16 mouse cellular contexts compared by ENCODE assay signal in the genomic region with DNA sequence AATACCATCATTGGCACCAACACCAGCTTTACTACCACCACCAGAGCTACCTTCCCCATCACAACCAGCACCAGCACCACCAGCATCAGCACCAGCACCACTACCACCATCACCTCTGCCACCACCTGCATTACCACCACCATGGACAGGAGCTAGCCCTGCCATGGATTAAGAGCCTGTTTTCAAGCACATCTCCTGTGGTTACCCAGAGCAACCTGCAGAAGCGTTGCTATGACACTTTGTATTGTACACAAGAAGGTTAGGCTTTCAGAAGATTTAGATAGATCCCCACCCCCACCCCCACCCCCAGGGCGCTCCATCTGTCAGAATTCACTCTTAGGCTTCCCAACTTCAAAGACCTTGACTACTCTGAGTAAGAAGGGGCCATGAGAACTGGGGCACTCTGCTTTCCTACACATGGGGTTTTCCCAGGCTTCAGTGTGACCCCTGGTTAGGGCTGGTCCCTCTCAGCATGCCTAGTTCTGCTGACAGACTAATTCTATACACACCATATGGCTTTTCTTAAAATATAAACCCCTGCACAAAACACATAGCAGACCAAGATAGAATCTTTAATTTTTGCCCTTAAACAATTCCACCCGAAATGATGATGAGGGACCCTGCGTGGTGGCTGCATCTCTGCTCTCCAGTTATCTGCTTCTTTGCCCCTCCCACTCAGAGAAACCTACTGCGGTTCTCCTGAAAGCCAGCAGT.
DNase-seq lines count a peak whose midpoint lies in the region; ATAC-seq and TF ChIP-seq lines count a peak whose summit lies in the region.
"Had no signal": no experiment of that assay in that cellular context is flagged by ENCODE, and none has a peak within 500 bp of the region (broad histone marks: within the 10 kb centered on the region; RNA-seq: fewer than 3 reads in every experiment).

No protein-coding gene starts in this region.

- ATAC-seq in forebrain, embryonic 15.5 days (replicated peaks), result no peak
- no peak for ATAC-seq in midbrain, embryonic 16.5 days
- ATAC-seq in hindbrain, embryonic 13.5 days (ENCODE audit: low FRiP score), result no peak

- DNase-seq in forebrain, embryonic 10.5 days (ENCODE audit: extremely low spot score, low spot score), result no peak
- DNase-seq in midbrain, embryonic 10.5 days (ENCODE audit: low spot score), result peak; percentile 25
- no peak for DNase-seq in T-cell, adult 2 months (ENCODE audit: low spot score)
- no peak for DNase-seq in left cerebral cortex, adult 9 months (ENCODE audit: low spot score in 2 of 2)
- DNase-seq: cerebellum, adult 18-20 months; gastrocnemius, adult 2 months; kidney, adult 8-10 months; lung, embryonic 14.5 days; right cerebral cortex, postnatal 4 days; thymus, postnatal 14 days had no signal

- H3K27ac ChIP-seq in forebrain, embryonic 10.5 days, result peak overlapping the region; percentile 72
- H3K27ac ChIP-seq in forebrain, embryonic 15.5 days (replicated peaks), result no peak overlapping the region
- peak overlapping the region; percentile 82 for H3K27ac ChIP-seq in midbrain, embryonic 10.5 days (replicated peaks)
- no peak overlapping the region for H3K27ac ChIP-seq in midbrain, embryonic 16.5 days (ENCODE audit: low read length)
- peak overlapping the region; percentile 25 for H3K27ac ChIP-seq in hindbrain, embryonic 13.5 days
- H3K27ac ChIP-seq in olfactory bulb, adult 2 months (ENCODE audit: insufficient read depth, low read depth, low read length), result peak overlapping the region; percentile 20
- H3K27ac ChIP-seq: gastrocnemius, adult 2 months had no signal

- H3K9me3 ChIP-seq in forebrain, embryonic 10.5 days, result no peaks in the 10 kb centered on the region
- no peaks in the 10 kb centered on the region for H3K9me3 ChIP-seq in forebrain, embryonic 15.5 days
- no peaks in the 10 kb centered on the region; the same call in 1 of the 2 replicates for H3K9me3 ChIP-seq in midbrain, embryonic 10.5 days (replicated peaks)
- no peaks in the 10 kb centered on the region for H3K9me3 ChIP-seq in midbrain, embryonic 16.5 days (replicated peaks; ENCODE audit: control insufficient read depth, low read length, poor library complexity, severe bottlenecking)
- no peaks in the 10 kb centered on the region; the same call in 1 of the 2 replicates for H3K9me3 ChIP-seq in hindbrain, embryonic 13.5 days

- TF ChIP-seq CTCF in olfactory bulb, adult 2 months (IDR thresholded peaks at IDR 0.05; ENCODE audit: insufficient read depth, low read depth, low read length), result no peak

- no peaks in the 10 kb centered on the region for H3K36me3 ChIP-seq in forebrain, embryonic 10.5 days (replicated peaks)
- H3K36me3 ChIP-seq in forebrain, embryonic 15.5 days, result no peaks in the 10 kb centered on the region
- no peaks in the 10 kb centered on the region for H3K36me3 ChIP-seq in midbrain, embryonic 10.5 days
- no peaks in the 10 kb centered on the region for H3K36me3 ChIP-seq in midbrain, embryonic 16.5 days (ENCODE audit: control insufficient read depth, insufficient read depth, low read length)
- H3K36me3 ChIP-seq in hindbrain, embryonic 13.5 days, result no peaks in the 10 kb centered on the region

- no peak overlapping the region for H3K4me3 ChIP-seq in forebrain, embryonic 10.5 days
- no peak overlapping the region for H3K4me3 ChIP-seq in forebrain, embryonic 15.5 days
- H3K4me3 ChIP-seq in midbrain, embryonic 10.5 days, result no peak overlapping the region
- no peak overlapping the region for H3K4me3 ChIP-seq in midbrain, embryonic 16.5 days (ENCODE audit: low read depth, low read length)
- H3K4me3 ChIP-seq in hindbrain, embryonic 13.5 days, result no peak overlapping the region
- H3K4me3 ChIP-seq in olfactory bulb, adult 2 months (ENCODE audit: insufficient read depth, low read depth, low read length), result no peak overlapping the region
- H3K4me3 ChIP-seq: gastrocnemius, adult 2 months; left cerebral cortex, adult 2 months had no signal

- WGBS in forebrain, embryonic 10.5 days, result 66% methylated on average over 5 of the region's 5 CpGs
- 62% methylated on average over 5 of the region's 5 CpGs for WGBS in forebrain, embryonic 15.5 days
- 61% methylated on average over 5 of the region's 5 CpGs for WGBS in midbrain, embryonic 10.5 days
- 43% methylated on average over 5 of the region's 5 CpGs for WGBS in midbrain, embryonic 16.5 days
- 47% methylated on average over 5 of the region's 5 CpGs for WGBS in hindbrain, embryonic 13.5 days
- WGBS in olfactory bulb, adult 2 months, result 37% methylated on average over 5 of the region's 5 CpGs

- H3K27me3 ChIP-seq in forebrain, embryonic 10.5 days (ENCODE audit: poor library complexity, severe bottlenecking), result no peaks in the 10 kb centered on the region
- no peaks in the 10 kb centered on the region for H3K27me3 ChIP-seq in forebrain, embryonic 15.5 days
- H3K27me3 ChIP-seq in midbrain, embryonic 10.5 days (ENCODE audit: low read depth, poor library complexity, severe bottlenecking), result no peaks in the 10 kb centered on the region
- H3K27me3 ChIP-seq in midbrain, embryonic 16.5 days (ENCODE audit: control insufficient read depth, insufficient read depth, low read depth, low read length), result no peaks in the 10 kb centered on the region
- H3K27me3 ChIP-seq in hindbrain, embryonic 13.5 days, result no peaks in the 10 kb centered on the region
- H3K27me3 ChIP-seq: CH12.LX had no signal

- TF ChIP-seq POLR2A in olfactory bulb, adult 2 months (IDR thresholded peaks at IDR 0.05; ENCODE audit: insufficient read depth, low read depth, low read length), result no peak

- no peak overlapping the region for H3K9ac ChIP-seq in forebrain, embryonic 15.5 days (replicated peaks)
- H3K9ac ChIP-seq in midbrain, embryonic 16.5 days (ENCODE audit: low read depth, low read length), result no peak overlapping the region
- H3K9ac ChIP-seq in hindbrain, embryonic 13.5 days, result no peak overlapping the region
- H3K9ac ChIP-seq: lung, embryonic 14.5 days had no signal

- H3K4me2 ChIP-seq in forebrain, embryonic 15.5 days (replicated peaks), result no peak overlapping the region
- no peak overlapping the region for H3K4me2 ChIP-seq in midbrain, embryonic 16.5 days (ENCODE audit: low read length)
- no peak overlapping the region for H3K4me2 ChIP-seq in hindbrain, embryonic 13.5 days
- H3K4me2 ChIP-seq: lung, embryonic 14.5 days had no signal

- H3K4me1 ChIP-seq in forebrain, embryonic 10.5 days, result peaks cover 13% of the 10 kb centered on the region
- peaks cover 3% of the 10 kb centered on the region; the same call in 1 of the 2 replicates for H3K4me1 ChIP-seq in forebrain, embryonic 15.5 days
- H3K4me1 ChIP-seq in midbrain, embryonic 10.5 days, result peaks cover 13% of the 10 kb centered on the region
- no peaks in the 10 kb centered on the region for H3K4me1 ChIP-seq in midbrain, embryonic 16.5 days (ENCODE audit: control insufficient read depth, insufficient read depth, low read length)
- H3K4me1 ChIP-seq in hindbrain, embryonic 13.5 days (replicated peaks), result peaks cover 11% of the 10 kb centered on the region
- H3K4me1 ChIP-seq in olfactory bulb, adult 2 months (ENCODE audit: control insufficient read depth, insufficient read depth, low read length), result peaks cover 5% of the 10 kb centered on the region; the same call in 1 of the 2 replicates

Comparison
In these comparisons a context has a peak if more than half of its experiments do, and no peak if none do; other contexts are left out.
1. H3K27ac ChIP-seq: peak in forebrain, embryonic 10.5 days (single experiment), midbrain, embryonic 10.5 days (single experiment), hindbrain, embryonic 13.5 days (single experiment) and olfactory bulb, adult 2 months (single experiment); none in forebrain, embryonic 15.5 days (single experiment) and midbrain, embryonic 16.5 days (single experiment).